Mouse (Mus musculus): Measurements from ENCODE around the gene Grin2b. TPM values are rescaled to one million over a fixed set of nuclear protein-coding genes. Genes with fewer than 3 reads are reported as not detected.

Gene Grin2b
- polyA plus RNA-seq, 1 experiment from 2014 or later: 2.8 TPM

- H3K4me1 ChIP-seq: no peaks in the 10 kb centered on the region
- 47% methylated on average over 3 of the region's 3 CpGs for WGBS
Measured at GRCm38 (mm10) chr6:135976106-135976505, 197.2 kb downstream of the Grin2b start.

DNA sequence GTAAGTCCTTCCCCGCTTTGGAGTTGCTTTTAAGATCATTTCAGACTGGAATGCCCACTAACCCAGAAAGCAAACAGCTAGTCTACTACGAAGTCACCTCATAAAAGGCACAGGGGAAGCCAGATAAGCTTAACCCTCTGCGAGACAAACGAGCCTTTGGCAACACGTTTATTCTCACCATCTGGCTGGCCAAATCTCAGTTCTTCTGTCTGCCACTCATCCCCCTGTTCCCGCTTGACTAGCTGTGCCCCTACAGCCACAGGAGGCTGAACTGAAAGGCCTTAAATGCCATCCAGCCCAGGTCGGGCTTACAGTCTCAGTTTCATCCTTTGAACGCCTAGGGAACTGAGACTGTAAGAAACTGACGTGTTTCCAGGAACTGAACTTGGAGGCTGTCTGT, 200.8 kb downstream of the Grin2b start:
- 0 out of 2 replicates have a peak, but pooled peaks cover 4% of the 10 kb centered on the region for H3K4me1 ChIP-seq
- no peak for ATAC-seq (ENCODE audit: borderline replicate concordance, extremely low read depth, low FRiP score, low TSS enrichment)
- H3K27me3 ChIP-seq: no peaks in the 10 kb centered on the region
- 46% methylated on average over 9 of the region's 9 CpGs for WGBS
- no peak overlapping the region for H3K27ac ChIP-seq
- no peak overlapping the region for H3K4me3 ChIP-seq
- no peak overlapping the region for H3K4me2 ChIP-seq
- H3K9me3 ChIP-seq: no peaks in the 10 kb centered on the region
- no peaks in the 10 kb centered on the region for H3K36me3 ChIP-seq
- H3K9ac ChIP-seq: no peak overlapping the region

More at GRCm38 (mm10) chr6:135976106-135976505, 197.2 kb downstream of the Grin2b start:
- H3K4me2 ChIP-seq: no peak overlapping the region
- H3K27me3 ChIP-seq: no peaks in the 10 kb centered on the region
- no peak overlapping the region for H3K27ac ChIP-seq
- H3K36me3 ChIP-seq: no peaks in the 10 kb centered on the region
- H3K9ac ChIP-seq: no peak overlapping the region
- no peak for ATAC-seq (ENCODE audit: borderline replicate concordance, extremely low read depth, low FRiP score, low TSS enrichment)
- H3K9me3 ChIP-seq: no peaks in the 10 kb centered on the region
- no peak overlapping the region for H3K4me3 ChIP-seq

GRCm38 (mm10) chr6:135971481-135971880, 201.8 kb downstream of the Grin2b start:
- Histone ChIP-seq H3K4me1 (0 out of 2 replicates have a peak, but pooled peaks cover 4% of the 10 kb centered on the region), H3K9me3 (no peaks in the 10 kb centered on the region), H3K4me2 (no peak overlapping the region), H3K36me3 (no peaks in the 10 kb centered on the region), H3K27ac (no peak overlapping the region), H3K4me3 (no peak overlapping the region), H3K27me3 (no peaks in the 10 kb centered on the region), H3K9ac (no peak overlapping the region)
- WGBS: 85% methylated on average over 4 of the region's 4 CpGs
- ATAC-seq (ENCODE audit: borderline replicate concordance, extremely low read depth, low FRiP score, low TSS enrichment): no peak

DNA sequence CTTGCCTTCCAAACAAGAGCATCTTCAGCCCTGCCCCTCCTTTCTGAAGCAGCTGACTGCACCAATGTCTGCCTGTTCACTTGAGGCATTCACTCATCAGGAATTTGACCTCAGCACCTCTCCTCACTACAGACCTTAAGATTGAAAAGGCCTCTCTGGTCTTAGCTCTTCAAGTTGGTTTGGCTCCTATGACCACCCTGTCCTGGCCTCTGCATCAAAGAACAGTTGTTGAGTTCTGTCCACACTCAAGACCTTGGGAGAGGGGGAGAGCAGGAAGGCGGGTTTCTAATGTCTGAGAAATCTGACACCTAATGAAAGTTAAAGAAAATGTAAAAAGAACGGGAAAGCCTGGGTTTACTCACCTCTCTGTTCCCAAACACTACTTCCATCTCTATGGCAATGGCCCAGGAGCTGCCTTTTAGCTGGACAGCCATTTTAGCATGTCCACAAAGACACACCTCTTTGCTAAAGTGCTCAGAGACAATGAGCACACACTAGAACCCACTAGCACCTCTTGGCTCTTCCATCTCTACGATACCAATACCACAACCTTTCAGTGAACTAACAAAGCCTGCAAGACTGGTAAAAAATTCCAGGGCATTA, 202.5 kb downstream of the Grin2b start:
- Histone ChIP-seq H3K36me3 (no peaks in the 10 kb centered on the region), H3K9ac (no peak overlapping the region), H3K27ac (no peak overlapping the region), H3K9me3 (no peaks in the 10 kb centered on the region), H3K4me1 (0 out of 2 replicates have a peak, but pooled peaks cover 4% of the 10 kb centered on the region), H3K4me3 (no peak overlapping the region), H3K4me2 (no peak overlapping the region), H3K27me3 (no peaks in the 10 kb centered on the region)
- 31% methylated on average over 3 of the region's 3 CpGs for WGBS
- peak; percentile 59; the same call in 1 of the 2 replicates for ATAC-seq (ENCODE audit: borderline replicate concordance, extremely low read depth, low FRiP score, low TSS enrichment)

- Histone ChIP-seq H3K27me3 (no peaks in the 10 kb centered on the region), H3K4me3 (no peak overlapping the region), H3K9me3 (no peaks in the 10 kb centered on the region), H3K4me1 (no peaks in the 10 kb centered on the region), H3K27ac (no peak overlapping the region), H3K9ac (no peak overlapping the region), H3K4me2 (no peak overlapping the region), H3K36me3 (no peaks in the 10 kb centered on the region)
- 65% methylated on average over 9 of the region's 9 CpGs for WGBS
- ATAC-seq (ENCODE audit: borderline replicate concordance, extremely low read depth, low FRiP score, low TSS enrichment): no peak
Measured at GRCm38 (mm10) chr6:135961766-135962165, 211.5 kb downstream of the Grin2b start.

- Histone ChIP-seq H3K27me3 (no peaks in the 10 kb centered on the region), H3K9me3 (no peaks in the 10 kb centered on the region), H3K9ac (no peak overlapping the region), H3K27ac (no peak overlapping the region), H3K4me1 (no peaks in the 10 kb centered on the region), H3K4me2 (no peak overlapping the region), H3K4me3 (no peak overlapping the region), H3K36me3 (no peaks in the 10 kb centered on the region)
- WGBS: 86% methylated on average over 10 of the region's 10 CpGs
- no peak for ATAC-seq (ENCODE audit: borderline replicate concordance, extremely low read depth, low FRiP score, low TSS enrichment)
Measured at GRCm38 (mm10) chr6:135959629-135960028, 213.7 kb downstream of the Grin2b start.

DNA sequence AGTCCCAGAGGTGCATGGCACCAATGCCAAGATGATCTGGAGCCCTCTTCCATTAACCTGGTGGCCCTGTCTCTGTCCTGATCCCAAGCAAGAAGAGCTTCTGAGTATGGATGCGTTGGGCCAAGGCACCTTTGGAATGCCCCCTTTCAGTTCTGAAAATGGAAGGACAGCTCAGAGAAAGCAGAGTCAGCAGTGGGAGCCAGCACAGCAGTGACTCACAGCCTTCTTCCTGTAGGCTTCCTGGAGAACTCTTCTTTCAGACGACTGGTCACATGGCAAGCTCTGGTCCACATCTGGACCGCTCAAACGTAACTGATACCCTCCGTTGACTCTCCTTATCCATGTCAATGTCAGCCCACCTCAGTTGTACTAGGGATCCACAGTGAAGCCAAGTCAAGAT, 221.6 kb downstream of the Grin2b start:
- Histone ChIP-seq H3K27me3 (no peaks in the 10 kb centered on the region), H3K9me3 (no peaks in the 10 kb centered on the region), H3K36me3 (no peaks in the 10 kb centered on the region), H3K4me1 (no peaks in the 10 kb centered on the region), H3K27ac (no peak overlapping the region), H3K4me2 (no peak overlapping the region), H3K9ac (no peak overlapping the region), H3K4me3 (no peak overlapping the region)
- WGBS: 72% methylated on average over 5 of the region's 5 CpGs
- ATAC-seq (ENCODE audit: borderline replicate concordance, extremely low read depth, low FRiP score, low TSS enrichment): no peak

DNA sequence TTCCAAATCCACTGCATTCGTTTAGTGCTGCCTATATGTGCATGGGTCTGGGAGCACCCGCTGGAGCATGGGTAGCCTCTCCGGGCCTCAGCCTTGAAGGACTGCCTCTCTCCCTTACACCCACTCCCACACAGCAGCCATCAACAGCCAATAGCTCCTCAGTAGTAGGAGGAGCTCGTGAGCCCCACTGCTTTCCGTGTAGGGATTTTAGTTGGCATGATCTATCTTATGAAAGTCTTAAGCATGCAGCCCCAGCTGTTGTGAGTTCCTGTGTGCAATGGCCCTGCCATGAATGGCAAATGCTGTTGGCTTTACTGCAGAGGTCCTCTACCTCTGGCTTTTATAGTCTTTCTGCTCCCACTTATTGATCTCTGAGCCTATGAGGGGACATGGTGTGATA, 227.8 kb downstream of the Grin2b start:
- Histone ChIP-seq H3K4me1 (no peaks in the 10 kb centered on the region), H3K27me3 (no peaks in the 10 kb centered on the region), H3K9ac (no peak overlapping the region), H3K4me3 (no peak overlapping the region), H3K9me3 (no peaks in the 10 kb centered on the region), H3K36me3 (no peaks in the 10 kb centered on the region), H3K27ac (no peak overlapping the region), H3K4me2 (no peak overlapping the region)
- no peak for ATAC-seq (ENCODE audit: borderline replicate concordance, extremely low read depth, low FRiP score, low TSS enrichment)
- 60% methylated on average over 5 of the region's 5 CpGs for whole genome bisulfite sequencing

- no peak for ATAC-seq (ENCODE audit: borderline replicate concordance, extremely low read depth, low FRiP score, low TSS enrichment)
- 83% methylated on average over 5 of the region's 5 CpGs for WGBS
Measured at GRCm38 (mm10) chr6:135944358-135944757, 229.0 kb downstream of the Grin2b start.

GRCm38 (mm10) chr6:135943121-135943617, 230.1 kb downstream of the Grin2b start:
- Histone ChIP-seq H3K9ac (no peak overlapping the region), H3K4me2 (no peak overlapping the region), H3K9me3 (no peaks in the 10 kb centered on the region), H3K36me3 (no peaks in the 10 kb centered on the region), H3K27ac (no peak overlapping the region), H3K4me3 (no peak overlapping the region), H3K27me3 (no peaks in the 10 kb centered on the region), H3K4me1 (no peaks in the 10 kb centered on the region)
- ATAC-seq (ENCODE audit: borderline replicate concordance, extremely low read depth, low FRiP score, low TSS enrichment): no peak
- WGBS: 85% methylated on average over 6 of the region's 6 CpGs

More at GRCm38 (mm10) chr6:135944358-135944757, 229.0 kb downstream of the Grin2b start:
- H3K27me3 ChIP-seq: no peaks in the 10 kb centered on the region
- no peak overlapping the region for H3K4me2 ChIP-seq
- no peaks in the 10 kb centered on the region for H3K9me3 ChIP-seq
- H3K4me3 ChIP-seq: no peak overlapping the region
- no peaks in the 10 kb centered on the region for H3K36me3 ChIP-seq
- H3K4me1 ChIP-seq: no peaks in the 10 kb centered on the region
- H3K27ac ChIP-seq: no peak overlapping the region
- no peak overlapping the region for H3K9ac ChIP-seq

DNA sequence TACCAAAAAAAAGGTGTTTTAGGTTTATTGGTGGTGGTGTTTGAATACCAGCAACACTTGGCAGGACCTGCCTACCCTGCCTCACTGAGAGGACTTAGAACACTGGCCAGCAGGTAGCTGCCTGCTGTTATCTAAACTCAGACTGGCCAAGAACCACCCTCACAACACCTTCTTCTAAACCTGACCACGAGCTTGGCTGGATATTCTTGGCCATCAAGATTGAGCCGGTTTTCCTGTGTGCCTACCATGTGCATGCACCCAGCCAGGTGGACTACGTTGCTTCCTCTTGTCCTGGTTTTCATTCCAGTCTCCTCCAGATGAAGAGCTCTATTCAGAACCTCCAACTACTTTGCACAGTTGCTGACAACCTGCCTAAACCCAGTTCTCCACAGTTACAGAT, 240.4 kb downstream of the Grin2b start:
- Histone ChIP-seq H3K4me3 (no peak overlapping the region), H3K36me3 (no peaks in the 10 kb centered on the region), H3K27ac (no peak overlapping the region), H3K27me3 (no peaks in the 10 kb centered on the region), H3K4me1 (no peaks in the 10 kb centered on the region), H3K9ac (no peak overlapping the region), H3K9me3 (no peaks in the 10 kb centered on the region), H3K4me2 (no peak overlapping the region)
- 71% methylated on average over 3 of the region's 3 CpGs for WGBS
- ATAC-seq (ENCODE audit: borderline replicate concordance, extremely low read depth, low FRiP score, low TSS enrichment): no peak

GRCm38 (mm10) chr6:135932400-135932920, 240.9 kb downstream of the Grin2b start:
- Histone ChIP-seq H3K9me3 (no peaks in the 10 kb centered on the region), H3K27ac (no peak overlapping the region), H3K4me3 (no peak overlapping the region), H3K4me1 (no peaks in the 10 kb centered on the region), H3K36me3 (no peaks in the 10 kb centered on the region), H3K9ac (no peak overlapping the region), H3K4me2 (no peak overlapping the region), H3K27me3 (no peaks in the 10 kb centered on the region)
- WGBS: 70% methylated on average over 6 of the region's 6 CpGs
- no peak for ATAC-seq (ENCODE audit: borderline replicate concordance, extremely low read depth, low FRiP score, low TSS enrichment)

Data from lung, embryonic 15.5 days (tissue).